Mouse (Mus musculus) ES-Bruce4 (cell line): Measurements from ENCODE around the gene Slc3a2. TPM values are rescaled to one million over a fixed set of nuclear protein-coding genes. Genes with fewer than 3 reads are reported as not detected.
"Not testable (repeated sequence)": the region's sequence is repeated elsewhere in the genome, so short reads cannot be mapped to it uniquely, and the experiment has no call there.

Experiments used
- H3K27ac ChIP-seq: 2 replicates; pipeline ENCODE4 v1.5.1; 2012; ENCODE audit warnings: low read length, inconsistent platforms; ENCODE audit not compliant: insufficient read depth
- H3K27me3 ChIP-seq: 2 replicates; pipeline ENCODE4 v1.6.1; 2012; ENCODE audit warnings: mild to moderate bottlenecking, low read length, inconsistent platforms; ENCODE audit not compliant: control insufficient read depth, poor library complexity, insufficient read depth, severe bottlenecking
- H3K36me3 ChIP-seq: 2 replicates; pipeline ENCODE4 v1.6.1; 2012; ENCODE audit warnings: inconsistent platforms, mild to moderate bottlenecking, low read length, moderate library complexity; ENCODE audit not compliant: control insufficient read depth, poor library complexity, insufficient read depth, severe bottlenecking
- H3K4me1 ChIP-seq: one replicate; pipeline ENCODE4 v1.8.1; 2011; ENCODE audit warnings: low read length; ENCODE audit not compliant: control insufficient read depth, insufficient read depth
- H3K4me3 ChIP-seq: 2 replicates; pipeline ENCODE4 v1.5.1; 2011; ENCODE audit warnings: low read depth, mild to moderate bottlenecking, low read length
- H3K9ac ChIP-seq: 2 replicates; pipeline ENCODE4 v1.6.1; 2012; ENCODE audit warnings: low read depth, mild to moderate bottlenecking, inconsistent platforms; ENCODE audit not compliant: poor library complexity, severe bottlenecking
- H3K9me3 ChIP-seq: replicated peaks from 2 replicates; pipeline ENCODE4 v1.6.1; 2012; ENCODE audit warnings: mild to moderate bottlenecking, low read length, inconsistent platforms; ENCODE audit not compliant: control insufficient read depth, poor library complexity, insufficient read depth, severe bottlenecking
- CTCF ChIP-seq: IDR thresholded peaks from one replicate; pipeline ENCODE4 v1.8.1; 2011; ENCODE audit warnings: low read depth, low read length
- EP300 ChIP-seq: IDR thresholded peaks from 2 replicates; pipeline ENCODE4 v1.6.1; 2011; ENCODE audit warnings: low read depth, low read length; ENCODE audit not compliant: insufficient read depth
- POLR2A ChIP-seq: IDR thresholded peaks from one replicate; pipeline ENCODE4 v1.8.1; 2011; ENCODE audit warnings: low read length; ENCODE audit not compliant: insufficient read depth
- polyA plus RNA-seq: library from polyadenylated mRNA; stranded (reverse); fragments of >200 nt; gene quantifications from 2 replicates; pipeline ENCODE4 v1.2.4, GENCODE M21; 2011; ENCODE audit warnings: low read depth; ENCODE audit not compliant: missing spikeins, insufficient read depth, insufficient read length

Gene Slc3a2
- polyA plus RNA-seq, 1 experiment, result 170 TPM

DNA sequence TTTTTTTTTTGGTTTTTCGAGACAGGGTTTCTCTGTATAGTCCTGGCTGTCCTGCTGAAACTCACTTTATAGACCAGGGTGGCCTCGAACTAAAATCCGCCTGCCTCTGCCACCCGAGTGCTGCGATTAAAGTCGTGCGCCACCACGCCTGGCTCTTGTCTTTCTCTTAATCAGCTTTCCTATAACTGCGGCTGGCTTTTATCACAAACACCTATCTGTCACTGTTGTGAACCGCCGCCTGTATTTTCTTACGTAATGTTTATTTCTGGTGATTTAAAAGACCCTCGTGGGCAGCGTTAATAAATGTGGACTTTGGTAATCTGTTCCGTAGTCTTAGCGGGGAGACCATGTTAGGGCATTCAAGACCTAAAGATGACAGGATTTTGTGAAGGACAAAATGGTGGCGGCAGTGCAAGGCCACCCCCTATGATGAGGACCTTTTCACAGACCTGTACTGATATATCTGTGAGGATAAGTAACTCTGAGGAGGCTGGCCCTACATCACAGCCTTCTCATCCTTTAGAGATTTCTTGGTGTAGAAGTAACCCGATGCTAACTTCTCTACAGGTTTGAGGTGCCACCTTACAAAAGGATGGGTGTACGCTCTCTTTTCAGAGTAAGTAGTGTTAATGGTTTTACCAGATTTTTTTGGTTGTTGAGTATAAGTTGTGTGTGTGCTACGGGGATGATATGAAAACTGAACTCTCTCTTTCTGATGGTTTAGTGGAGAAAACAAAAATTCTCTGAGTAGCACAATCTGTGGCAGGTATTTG, 591 bp upstream of the Slc3a2 start:
- Histone ChIP-seq H3K27me3 (no peaks in the 10 kb centered on the region), H3K36me3 (peaks cover 36% of the 10 kb centered on the region), H3K4me1 (no peaks in the 10 kb centered on the region), H3K9me3 (no peaks in the 10 kb centered on the region), H3K4me3 (peak overlapping the region; percentile 96), H3K27ac (peak overlapping the region; percentile 94), H3K9ac (peak overlapping the region; percentile 100)
- TF ChIP-seq POLR2A (no peak), CTCF (no peak), EP300 (no peak)

- H3K36me3 ChIP-seq, result peaks cover 36% of the 10 kb centered on the region
- H3K9ac ChIP-seq, result peak overlapping the region; percentile 70
- TF ChIP-seq EP300 (no peak), CTCF (no peak), POLR2A (no peak)
- H3K9me3 ChIP-seq, result no peaks in the 10 kb centered on the region
- H3K27me3 ChIP-seq, result no peaks in the 10 kb centered on the region
- peak overlapping the region; percentile 93 for H3K4me3 ChIP-seq
- no peaks in the 10 kb centered on the region for H3K4me1 ChIP-seq
- H3K27ac ChIP-seq, result peak overlapping the region; percentile 79
These were observed 636 bp downstream of the Slc3a2 start for GRCm38 (mm10) chr19:8722559-8722906.

DNA sequence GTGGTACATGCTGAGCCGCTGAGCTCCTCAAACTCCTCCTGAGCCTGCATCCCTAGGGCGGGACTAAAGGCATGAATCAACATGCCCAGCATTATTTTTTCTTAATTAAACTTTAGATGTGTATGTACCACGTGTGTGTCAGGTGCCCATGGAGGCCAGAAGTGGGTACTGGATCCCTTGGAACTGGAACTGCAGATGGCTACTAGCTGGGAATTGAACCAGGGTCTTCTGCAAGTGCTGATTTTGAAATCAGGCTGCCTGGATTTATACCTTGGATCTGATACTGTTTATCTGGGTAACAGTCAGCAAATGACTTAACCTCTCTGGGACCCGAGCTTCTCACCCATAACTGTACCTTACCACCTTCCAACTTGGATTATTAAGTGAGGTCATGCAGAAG, 1.1 kb downstream of the Slc3a2 start:
- no peaks in the 10 kb centered on the region for H3K9me3 ChIP-seq
- H3K27me3 ChIP-seq, result no peaks in the 10 kb centered on the region
- H3K27ac ChIP-seq, result peak overlapping the region; percentile 44
- H3K4me3 ChIP-seq, result peak overlapping the region; percentile 54
- peak overlapping the region; percentile 70 for H3K9ac ChIP-seq
- peaks cover 35% of the 10 kb centered on the region for H3K36me3 ChIP-seq
- no peaks in the 10 kb centered on the region for H3K4me1 ChIP-seq
- TF ChIP-seq POLR2A (no peak), EP300 (no peak), CTCF (no peak)

DNA sequence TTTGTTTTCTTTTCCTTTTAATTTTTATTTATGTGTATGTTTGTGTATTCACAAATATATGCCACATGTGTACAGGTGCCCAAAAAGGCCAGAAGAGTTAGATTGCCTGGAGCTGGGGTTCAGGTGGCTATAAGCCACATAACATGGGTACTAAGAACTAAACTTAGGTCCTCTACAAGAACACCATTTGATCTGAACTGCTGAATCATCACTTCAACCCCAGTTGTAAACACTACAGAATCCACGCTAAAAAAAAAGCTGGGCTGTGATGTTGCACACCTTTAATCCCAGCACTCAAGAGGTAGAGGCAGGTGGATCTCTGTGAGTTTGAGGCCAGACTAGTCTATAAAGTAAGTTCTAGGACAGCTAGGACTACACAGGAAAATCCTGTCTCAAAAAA, 1.8 kb downstream of the Slc3a2 start:
- peak overlapping the region; percentile 47 for H3K27ac ChIP-seq
- H3K4me3 ChIP-seq, result no peak overlapping the region
- H3K36me3 ChIP-seq, result peaks cover 29% of the 10 kb centered on the region
- H3K9ac ChIP-seq, result peak overlapping the region; percentile 70
- no peaks in the 10 kb centered on the region for H3K27me3 ChIP-seq
- no peaks in the 10 kb centered on the region for H3K4me1 ChIP-seq
- TF ChIP-seq CTCF, result no peak
- TF ChIP-seq POLR2A, result no peak
- no peak for TF ChIP-seq EP300
- H3K9me3 ChIP-seq, result no peaks in the 10 kb centered on the region

GRCm38 (mm10) chr19:8719037-8719436, 4.1 kb downstream of the Slc3a2 start:
- not testable (repeated sequence) for H3K4me1 ChIP-seq, H3K9me3 ChIP-seq, H3K36me3 ChIP-seq, H3K4me3 ChIP-seq, H3K9ac ChIP-seq, H3K27me3 ChIP-seq
- 0 out of 2 replicates have a peak overlapping the region, but pooled peaks have one; percentile 6 for H3K27ac ChIP-seq

GRCm38 (mm10) chr19:8718357-8718756, 4.8 kb downstream of the Slc3a2 start:
- H3K9me3 ChIP-seq, result no peaks in the 10 kb centered on the region
- TF ChIP-seq POLR2A (no peak), CTCF (no peak), EP300 (no peak)
- no peak overlapping the region for H3K9ac ChIP-seq

More at GRCm38 (mm10) chr19:8718357-8718756, 4.8 kb downstream of the Slc3a2 start:
- no peak overlapping the region for H3K4me3 ChIP-seq
- H3K27ac ChIP-seq, result no peak overlapping the region
- no peaks in the 10 kb centered on the region for H3K4me1 ChIP-seq
- no peaks in the 10 kb centered on the region for H3K36me3 ChIP-seq
- no peaks in the 10 kb centered on the region for H3K27me3 ChIP-seq
